Mouse (Mus musculus) ovary, postnatal 36 days (tissue): ENCODE measurements around the gene Tsc22d3.
A peak's percentile ranks its signal among the peaks of the same experiment; 100 is the strongest.
"Not testable (repeated sequence)": the region's sequence is repeated elsewhere in the genome, so short reads cannot be mapped to it uniquely, and the experiment has no call there.

Source experiments
- DNase-seq: peaks from one replicate; pipeline ENCODE4 v3.0.0; 2022; ENCODE audit warnings: low spot score, mixed read lengths

Gene Tsc22d3

DNA sequence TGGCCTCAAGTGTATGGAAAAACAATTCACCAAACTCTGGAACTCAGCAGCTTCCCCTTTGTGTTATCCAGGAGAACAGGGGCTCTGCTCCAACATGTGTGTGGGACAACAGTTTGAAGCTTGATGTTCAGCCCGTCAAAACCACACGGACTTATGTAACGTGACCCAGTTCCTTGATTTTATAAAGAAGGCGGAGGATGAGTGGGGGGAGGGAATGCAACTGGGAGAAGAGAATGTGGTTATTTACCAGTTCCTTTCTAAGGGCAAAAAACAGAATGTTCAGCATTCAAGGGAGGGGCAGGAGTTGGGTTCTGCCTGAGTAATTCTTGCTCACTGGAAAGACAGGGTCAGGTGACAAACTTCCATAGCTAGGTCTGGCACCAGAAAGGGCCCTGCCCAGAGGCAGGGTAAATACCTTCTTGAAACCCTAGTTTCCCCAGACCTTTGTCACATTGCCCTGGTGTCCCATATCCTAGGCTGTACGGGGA lies 71.3 kb downstream of the Tsc22d3 start:
- DNase-seq: no peak

DNA sequence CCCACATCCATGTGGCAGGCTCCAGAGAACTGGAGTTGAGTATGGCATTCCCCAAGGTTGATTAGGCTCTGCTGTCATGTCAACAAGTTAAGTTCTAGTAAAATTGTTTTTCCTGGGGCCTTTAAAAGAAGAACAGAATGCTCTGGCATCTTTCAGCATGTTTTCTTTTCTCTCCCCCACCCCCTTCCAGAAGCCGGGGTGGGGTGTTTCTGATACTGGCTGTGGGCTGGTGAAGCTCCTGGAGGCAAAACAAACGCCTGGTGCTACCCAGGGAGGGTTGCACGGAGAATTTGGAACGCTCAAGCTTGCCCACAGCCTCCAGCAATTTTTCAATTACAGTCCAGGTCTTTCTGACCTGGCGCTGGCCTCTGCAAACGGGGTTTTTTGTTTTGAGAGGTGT lies 73.2 kb downstream of the Tsc22d3 start:
- DNase-seq: no peak

DNA sequence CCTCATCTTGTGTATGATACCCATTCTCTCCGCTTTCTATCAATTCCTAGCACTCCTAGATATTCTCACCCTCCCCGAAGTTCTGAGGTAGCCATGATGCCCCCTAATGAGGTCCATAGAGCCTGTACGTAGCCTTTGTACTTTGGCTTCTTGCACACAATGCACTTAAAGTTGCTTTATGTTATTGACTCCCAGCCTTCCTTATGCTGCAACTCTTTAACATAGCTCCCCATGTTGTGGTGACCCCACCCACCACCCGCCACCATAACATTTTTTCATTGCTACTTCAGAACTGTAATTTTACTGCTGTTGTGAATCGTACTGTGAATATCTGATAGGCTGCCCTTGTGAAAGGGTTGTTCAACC lies 74.2 kb downstream of the Tsc22d3 start:
- no peak for DNase-seq

GRCm38 (mm10) chrX:140525604-140526252 lies 74.7 kb downstream of the Tsc22d3 start:
- DNase-seq: no peak

GRCm38 (mm10) chrX:140524231-140524630 lies 76.2 kb downstream of the Tsc22d3 start:
- no peak for DNase-seq

DNA sequence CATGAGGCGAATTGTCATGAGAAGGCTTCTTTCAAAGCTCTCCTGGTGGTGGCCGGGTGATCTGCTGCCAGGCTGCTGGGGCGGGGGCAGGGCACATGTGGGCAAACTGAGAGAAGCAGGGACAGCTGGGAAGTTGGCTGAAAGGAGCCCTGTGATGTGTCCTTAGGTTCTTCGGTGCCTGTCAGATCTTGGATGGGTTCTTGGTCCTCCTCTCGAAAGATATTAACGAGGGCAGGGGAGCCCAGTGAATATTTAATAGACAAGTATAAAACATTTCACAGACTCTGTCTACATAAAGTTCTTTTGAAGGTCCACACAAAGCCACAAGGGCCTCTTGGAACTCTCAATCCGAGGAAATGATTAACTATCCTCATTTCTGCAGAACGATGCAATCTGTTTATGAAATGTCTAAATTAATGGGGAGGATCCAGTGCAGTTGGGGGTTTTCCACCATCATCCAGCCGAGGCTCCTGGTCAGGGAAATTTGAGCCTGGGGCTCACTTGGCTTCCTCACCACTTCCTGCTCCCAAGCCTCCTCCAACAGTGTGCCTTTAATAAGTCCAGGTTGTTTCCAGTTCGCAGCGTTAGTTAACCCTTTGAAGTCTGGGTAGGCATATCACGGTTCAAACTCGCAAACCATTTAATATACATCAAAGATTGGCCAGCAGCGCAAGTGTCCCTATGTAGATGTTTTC lies 78.2 kb downstream of the Tsc22d3 start:
- no peak for DNase-seq

GRCm38 (mm10) chrX:140520146-140521102 lies 80.0 kb downstream of the Tsc22d3 start:
- peak; percentile 86 for DNase-seq

DNA sequence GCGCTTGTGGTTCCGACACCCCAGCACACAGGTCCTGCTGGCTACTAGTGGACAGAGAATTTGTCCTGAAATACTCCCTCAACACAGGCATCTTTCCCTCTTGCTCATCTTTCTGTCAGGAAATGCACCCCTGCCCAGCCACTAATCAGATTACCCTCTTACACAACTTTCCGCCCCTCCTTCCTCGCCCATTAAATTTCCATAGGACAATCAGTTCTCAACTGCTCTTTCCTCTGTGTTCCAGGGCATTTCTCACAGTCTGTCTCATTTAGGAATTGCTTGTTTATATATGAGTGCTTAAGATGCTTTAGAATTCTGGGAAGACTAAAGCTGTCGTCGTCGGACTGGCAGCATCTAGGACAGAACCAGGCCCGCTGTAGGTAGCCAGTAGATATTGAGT lies 82.1 kb downstream of the Tsc22d3 start:
- DNase-seq: no peak

DNA sequence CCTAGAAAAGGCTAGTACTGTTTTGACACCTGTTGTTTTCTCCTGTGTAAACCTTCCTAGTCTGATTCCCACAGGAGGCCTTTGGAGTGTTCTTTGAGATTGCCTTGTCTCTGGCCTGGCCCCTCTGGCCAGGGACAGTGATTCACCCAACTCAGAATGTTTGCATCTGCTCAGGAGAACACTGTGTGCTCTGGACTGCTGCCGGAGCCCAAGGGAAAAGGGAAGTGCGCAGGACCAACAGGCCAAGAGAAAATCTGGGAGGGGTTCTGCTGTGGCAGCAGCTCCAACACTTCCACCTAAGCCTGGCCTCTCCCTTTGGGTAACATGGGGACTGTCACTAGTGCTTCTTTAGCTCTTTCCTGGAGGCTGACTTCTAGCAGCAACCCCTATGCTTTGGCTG lies 87.1 kb downstream of the Tsc22d3 start:
- no peak for DNase-seq

- DNase-seq: no peak
These were observed 88.5 kb downstream of the Tsc22d3 start for GRCm38 (mm10) chrX:140511687-140512651.

DNA sequence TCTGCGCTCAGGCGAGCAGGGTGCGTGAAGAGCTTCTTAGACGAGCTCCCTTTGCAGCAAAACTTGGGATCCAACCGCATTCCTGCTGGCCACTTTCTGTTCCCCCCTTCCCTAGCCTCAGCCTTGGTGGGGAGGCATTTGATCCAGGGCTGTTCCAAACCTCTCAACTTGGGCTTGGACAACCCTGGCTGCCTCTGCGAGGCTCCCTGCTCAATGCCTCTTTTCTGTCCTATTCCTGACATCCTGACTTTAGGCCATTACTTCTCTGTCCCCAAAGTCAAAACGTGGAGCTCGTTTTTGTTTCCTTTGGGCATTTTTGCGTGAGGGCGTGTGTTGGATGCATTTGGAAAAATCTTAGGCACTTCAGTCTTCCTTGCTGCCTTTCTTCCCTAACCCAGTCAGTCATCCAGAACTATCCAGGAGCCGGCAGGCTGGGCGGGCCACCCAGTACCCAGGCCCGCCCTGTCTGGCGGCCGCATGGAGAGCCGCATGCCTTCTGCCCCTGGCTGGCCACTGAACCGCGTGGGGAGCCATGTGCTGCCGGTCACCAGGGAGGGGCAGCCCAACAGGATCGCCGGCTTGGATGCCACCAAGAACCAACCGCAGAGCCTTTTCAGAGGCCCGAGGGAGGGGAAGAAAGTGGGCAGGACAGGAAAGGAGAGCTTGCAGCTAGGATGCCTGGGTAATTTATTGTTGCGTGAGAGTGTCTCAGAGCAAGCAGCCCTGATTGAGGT lies 89.6 kb downstream of the Tsc22d3 start:
- peak; percentile 74 for DNase-seq

GRCm38 (mm10) chrX:140509817-140510216 lies 90.6 kb downstream of the Tsc22d3 start:
- DNase-seq: no peak

- DNase-seq: not testable (repeated sequence)
These were observed 91.7 kb downstream of the Tsc22d3 start for GRCm38 (mm10) chrX:140508791-140509190.

GRCm38 (mm10) chrX:140507377-140507776 lies 93.1 kb downstream of the Tsc22d3 start:
- no peak for DNase-seq

- no peak for DNase-seq
These were observed 93.9 kb downstream of the Tsc22d3 start for GRCm38 (mm10) chrX:140506436-140507180.

- DNase-seq: peak; percentile 42
These were observed 94.8 kb downstream of the Tsc22d3 start for GRCm38 (mm10) chrX:140505497-140506238.

DNA sequence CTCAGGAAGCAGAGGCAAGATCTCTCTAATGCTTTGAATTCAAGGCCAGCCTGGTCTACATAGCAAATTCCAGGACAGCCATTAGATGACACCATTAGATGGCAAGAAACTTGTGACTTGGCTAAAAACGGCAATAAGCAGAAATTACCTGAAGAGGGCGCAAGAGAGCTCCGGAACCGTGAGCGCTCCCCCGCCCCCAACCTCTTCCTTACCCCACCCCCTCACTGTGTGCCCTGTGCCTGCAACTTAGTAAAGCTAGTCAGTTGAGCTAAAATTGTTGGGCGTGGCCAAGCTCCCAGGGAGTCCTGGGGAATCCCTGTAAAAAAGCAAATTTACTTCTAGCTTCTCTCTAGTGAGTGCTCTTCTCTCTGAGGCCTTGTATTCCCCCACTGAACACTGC lies 96.6 kb downstream of the Tsc22d3 start:
- DNase-seq: peak; percentile 50

GRCm38 (mm10) chrX:140501401-140502301 lies 98.8 kb downstream of the Tsc22d3 start:
- DNase-seq: no peak
